Mouse (Mus musculus): ENCODE results near the gene Prkar1b. TPM values are rescaled to one million over a fixed set of nuclear protein-coding genes. Genes with fewer than 3 reads are reported as not detected.

The Prkar1b gene
- polyA plus RNA-seq, 1 experiment from 2014 or later, result 4.8 TPM

GRCm38 (mm10) chr5:139053176-139053575 is 96.6 kb downstream of the Prkar1b start:
- Histone ChIP-seq H3K4me3 (ENCODE audit: low read depth, low read length) (no peak overlapping the region), H3K9ac (ENCODE audit: low read length) (no peak overlapping the region), H3K4me1 (ENCODE audit: control insufficient read depth, insufficient read depth, low read length) (0 out of 2 replicates have a peak, but pooled peaks cover 3% of the 10 kb centered on the region), H3K4me2 (ENCODE audit: low read depth, severe bottlenecking) (no peak overlapping the region), H3K9me3 (ENCODE audit: control insufficient read depth, low read length) (no peaks in the 10 kb centered on the region), H3K27ac (replicated peaks; ENCODE audit: low read depth, low read length) (no peak overlapping the region), H3K36me3 (ENCODE audit: control insufficient read depth, insufficient read depth, low read length) (no peaks in the 10 kb centered on the region), H3K27me3 (ENCODE audit: control insufficient read depth, insufficient read depth, low read length) (no peaks in the 10 kb centered on the region)
- WGBS, result 87% methylated on average over 10 of the region's 10 CpGs
- ATAC-seq (ENCODE audit: insufficient number of reproducible peaks, low FRiP score, low TSS enrichment, low read depth) (no peak; the same call in 1 of the 2 replicates), DNase-seq (ENCODE audit: low spot score) (no peak)

GRCm38 (mm10) chr5:139051276-139051675 is 98.5 kb downstream of the Prkar1b start:
- no peak for ATAC-seq (ENCODE audit: insufficient number of reproducible peaks, low FRiP score, low TSS enrichment, low read depth)
- Histone ChIP-seq H3K9me3 (ENCODE audit: control insufficient read depth, low read length) (no peaks in the 10 kb centered on the region), H3K4me2 (ENCODE audit: low read depth, severe bottlenecking) (no peak overlapping the region), H3K4me3 (ENCODE audit: low read depth, low read length) (no peak overlapping the region), H3K4me1 (ENCODE audit: control insufficient read depth, insufficient read depth, low read length) (no peaks in the 10 kb centered on the region), H3K36me3 (ENCODE audit: control insufficient read depth, insufficient read depth, low read length) (no peaks in the 10 kb centered on the region; the same call in 1 of the 2 replicates), H3K9ac (ENCODE audit: low read length) (no peak overlapping the region), H3K27me3 (ENCODE audit: control insufficient read depth, insufficient read depth, low read length) (no peaks in the 10 kb centered on the region), H3K27ac (replicated peaks; ENCODE audit: low read depth, low read length) (no peak overlapping the region)
- no peak for DNase-seq (ENCODE audit: low spot score)
- WGBS, result 94% methylated on average over 18 of the region's 18 CpGs

- DNase-seq (ENCODE audit: low spot score), result no peak
- WGBS, result 81% methylated on average over 7 of the region's 7 CpGs
- Histone ChIP-seq H3K9me3 (ENCODE audit: control insufficient read depth, low read length) (no peaks in the 10 kb centered on the region), H3K27ac (replicated peaks; ENCODE audit: low read depth, low read length) (no peak overlapping the region), H3K4me1 (ENCODE audit: control insufficient read depth, insufficient read depth, low read length) (no peaks in the 10 kb centered on the region), H3K4me3 (ENCODE audit: low read depth, low read length) (no peak overlapping the region), H3K36me3 (ENCODE audit: control insufficient read depth, insufficient read depth, low read length) (no peaks in the 10 kb centered on the region; the same call in 1 of the 2 replicates), H3K9ac (ENCODE audit: low read length) (no peak overlapping the region), H3K4me2 (ENCODE audit: low read depth, severe bottlenecking) (no peak overlapping the region), H3K27me3 (ENCODE audit: control insufficient read depth, insufficient read depth, low read length) (no peaks in the 10 kb centered on the region)
- no peak for ATAC-seq (ENCODE audit: insufficient number of reproducible peaks, low FRiP score, low TSS enrichment, low read depth)
These were observed 100.4 kb downstream of the Prkar1b start for GRCm38 (mm10) chr5:139049367-139049766.

GRCm38 (mm10) chr5:139047171-139047570 is 102.6 kb downstream of the Prkar1b start:
- H3K4me3 ChIP-seq (ENCODE audit: low read depth, low read length), result no peak overlapping the region
- H3K27me3 ChIP-seq (ENCODE audit: control insufficient read depth, insufficient read depth, low read length), result no peaks in the 10 kb centered on the region
- H3K4me1 ChIP-seq (ENCODE audit: control insufficient read depth, insufficient read depth, low read length), result no peaks in the 10 kb centered on the region
- H3K9me3 ChIP-seq (ENCODE audit: control insufficient read depth, low read length), result no peaks in the 10 kb centered on the region
- no peak overlapping the region for H3K4me2 ChIP-seq (ENCODE audit: low read depth, severe bottlenecking)
- ATAC-seq (ENCODE audit: insufficient number of reproducible peaks, low FRiP score, low TSS enrichment, low read depth), result no peak
- no peaks in the 10 kb centered on the region; the same call in 1 of the 2 replicates for H3K36me3 ChIP-seq (ENCODE audit: control insufficient read depth, insufficient read depth, low read length)
- H3K9ac ChIP-seq (ENCODE audit: low read length), result no peak overlapping the region
- no peak overlapping the region for H3K27ac ChIP-seq (replicated peaks; ENCODE audit: low read depth, low read length)
- 68% methylated on average over 2 of the region's 2 CpGs for WGBS
- DNase-seq (ENCODE audit: low spot score), result no peak

GRCm38 (mm10) chr5:139046636-139047035 is 103.2 kb downstream of the Prkar1b start:
- no peaks in the 10 kb centered on the region; the same call in 1 of the 2 replicates for H3K36me3 ChIP-seq (ENCODE audit: control insufficient read depth, insufficient read depth, low read length)
- no peaks in the 10 kb centered on the region for H3K4me1 ChIP-seq (ENCODE audit: control insufficient read depth, insufficient read depth, low read length)
- no peak for DNase-seq (ENCODE audit: low spot score)
- H3K4me3 ChIP-seq (ENCODE audit: low read depth, low read length), result no peak overlapping the region
- no peaks in the 10 kb centered on the region for H3K27me3 ChIP-seq (ENCODE audit: control insufficient read depth, insufficient read depth, low read length)
- no peak overlapping the region for H3K4me2 ChIP-seq (ENCODE audit: low read depth, severe bottlenecking)
- no peak overlapping the region for H3K27ac ChIP-seq (replicated peaks; ENCODE audit: low read depth, low read length)
- no peak overlapping the region for H3K9ac ChIP-seq (ENCODE audit: low read length)
- no peak for ATAC-seq (ENCODE audit: insufficient number of reproducible peaks, low FRiP score, low TSS enrichment, low read depth)
- 73% methylated on average over 5 of the region's 5 CpGs for WGBS
- H3K9me3 ChIP-seq (ENCODE audit: control insufficient read depth, low read length), result no peaks in the 10 kb centered on the region

GRCm38 (mm10) chr5:139043546-139043945 is 106.3 kb downstream of the Prkar1b start:
- H3K4me2 ChIP-seq (ENCODE audit: low read depth, severe bottlenecking), result no peak overlapping the region
- H3K27me3 ChIP-seq (ENCODE audit: control insufficient read depth, insufficient read depth, low read length), result no peaks in the 10 kb centered on the region
- H3K4me3 ChIP-seq (ENCODE audit: low read depth, low read length), result no peak overlapping the region
- 75% methylated on average over 4 of the region's 4 CpGs for WGBS
- no peaks in the 10 kb centered on the region; the same call in 1 of the 2 replicates for H3K36me3 ChIP-seq (ENCODE audit: control insufficient read depth, insufficient read depth, low read length)
- H3K9me3 ChIP-seq (ENCODE audit: control insufficient read depth, low read length), result no peaks in the 10 kb centered on the region
- no peaks in the 10 kb centered on the region for H3K4me1 ChIP-seq (ENCODE audit: control insufficient read depth, insufficient read depth, low read length)
- no peak overlapping the region for H3K9ac ChIP-seq (ENCODE audit: low read length)
- DNase-seq (ENCODE audit: low spot score), result no peak
- H3K27ac ChIP-seq (replicated peaks; ENCODE audit: low read depth, low read length), result no peak overlapping the region
- no peak for ATAC-seq (ENCODE audit: insufficient number of reproducible peaks, low FRiP score, low TSS enrichment, low read depth)

- no peak for DNase-seq (ENCODE audit: low spot score)
- Histone ChIP-seq H3K4me2 (ENCODE audit: low read depth, severe bottlenecking) (no peak overlapping the region), H3K27ac (replicated peaks; ENCODE audit: low read depth, low read length) (no peak overlapping the region), H3K9ac (ENCODE audit: low read length) (no peak overlapping the region), H3K4me1 (ENCODE audit: control insufficient read depth, insufficient read depth, low read length) (no peaks in the 10 kb centered on the region), H3K27me3 (ENCODE audit: control insufficient read depth, insufficient read depth, low read length) (no peaks in the 10 kb centered on the region), H3K9me3 (ENCODE audit: control insufficient read depth, low read length) (no peaks in the 10 kb centered on the region), H3K4me3 (ENCODE audit: low read depth, low read length) (no peak overlapping the region), H3K36me3 (ENCODE audit: control insufficient read depth, insufficient read depth, low read length) (no peaks in the 10 kb centered on the region; the same call in 1 of the 2 replicates)
- 80% methylated on average over 12 of the region's 12 CpGs for WGBS
- no peak for ATAC-seq (ENCODE audit: insufficient number of reproducible peaks, low FRiP score, low TSS enrichment, low read depth)
These were observed 107.5 kb downstream of the Prkar1b start for GRCm38 (mm10) chr5:139042299-139042698.

GRCm38 (mm10) chr5:139035171-139035570 is 114.6 kb downstream of the Prkar1b start:
- Histone ChIP-seq H3K27me3 (ENCODE audit: control insufficient read depth, insufficient read depth, low read length) (no peaks in the 10 kb centered on the region), H3K4me3 (ENCODE audit: low read depth, low read length) (no peak overlapping the region), H3K9ac (ENCODE audit: low read length) (no peak overlapping the region), H3K4me1 (ENCODE audit: control insufficient read depth, insufficient read depth, low read length) (peaks cover 18% of the 10 kb centered on the region), H3K27ac (replicated peaks; ENCODE audit: low read depth, low read length) (no peak overlapping the region), H3K4me2 (ENCODE audit: low read depth, severe bottlenecking) (no peak overlapping the region), H3K9me3 (ENCODE audit: control insufficient read depth, low read length) (no peaks in the 10 kb centered on the region), H3K36me3 (ENCODE audit: control insufficient read depth, insufficient read depth, low read length) (no peaks in the 10 kb centered on the region)
- no peak for DNase-seq (ENCODE audit: low spot score)
- ATAC-seq (ENCODE audit: insufficient number of reproducible peaks, low FRiP score, low TSS enrichment, low read depth), result no peak
- WGBS, result 87% methylated on average over 2 of the region's 2 CpGs

GRCm38 (mm10) chr5:139034746-139035145 is 115.1 kb downstream of the Prkar1b start:
- H3K9me3 ChIP-seq (ENCODE audit: control insufficient read depth, low read length), result no peaks in the 10 kb centered on the region
- ATAC-seq (ENCODE audit: insufficient number of reproducible peaks, low FRiP score, low TSS enrichment, low read depth), result peak; percentile 58; the same call in 1 of the 2 replicates
- no peaks in the 10 kb centered on the region for H3K27me3 ChIP-seq (ENCODE audit: control insufficient read depth, insufficient read depth, low read length)
- peaks cover 18% of the 10 kb centered on the region for H3K4me1 ChIP-seq (ENCODE audit: control insufficient read depth, insufficient read depth, low read length)
- H3K9ac ChIP-seq (ENCODE audit: low read length), result no peak overlapping the region
- 28% methylated on average over 6 of the region's 6 CpGs for WGBS
- 0 out of 2 replicates have a peak overlapping the region, but pooled peaks have one; percentile 8 for H3K27ac ChIP-seq (replicated peaks; ENCODE audit: low read depth, low read length)
- no peak overlapping the region for H3K4me3 ChIP-seq (ENCODE audit: low read depth, low read length)
- DNase-seq (ENCODE audit: low spot score), result no peak
- H3K4me2 ChIP-seq (ENCODE audit: low read depth, severe bottlenecking), result 0 out of 2 replicates have a peak overlapping the region, but pooled peaks have one; percentile 4
- H3K36me3 ChIP-seq (ENCODE audit: control insufficient read depth, insufficient read depth, low read length), result no peaks in the 10 kb centered on the region
